Mouse (Mus musculus): Measurements from ENCODE around the gene Recql5.

- no peak for TF ChIP-seq POLR2A (IDR thresholded peaks at IDR 0.05; ENCODE audit: low read depth, low read length)
- TF ChIP-seq CTCF (IDR thresholded peaks at IDR 0.05; ENCODE audit: extremely low read depth, insufficient read depth, insufficient read length, insufficient replicate concordance): no peak
These were observed 55.2 kb downstream of the Recql5 start for GRCm38 (mm10) chr11:115878071-115878470.
